Mouse (Mus musculus) heart, postnatal 25 days (tissue): ENCODE measurements around the gene Oaz3. TPM values are rescaled to one million over a fixed set of nuclear protein-coding genes. Genes with fewer than 3 reads are reported as not detected.

Experiments
- DNase-seq: peaks from one replicate; pipeline ENCODE4 v3.0.0; 2022; ENCODE audit warnings: low spot score
- intact Hi-C: fragments of 180-260 bp; cut with DNase I; formaldehyde crosslinking; loops from one replicate; pipeline ENCODE4 v1.15.1; 2025
- total RNA-seq, 2 experiments: library from RNA; stranded (reverse); gene quantifications; 2 replicates each; pipeline ENCODE4 v1.2.3; 2021

The Oaz3 gene
- total RNA-seq = not detected

- no peak for DNase-seq
- intact Hi-C loops = no loop called here
Measured at GRCm38 (mm10) chr3:94443597-94443964, at the start of gene Oaz3. Gene Oaz3 (minus strand): TSS chr3:94443915.

- DNase-seq = no peak
- intact Hi-C loops = no loop called here
Measured at GRCm38 (mm10) chr3:94487581-94487980, 43.9 kb upstream of the Oaz3 start.

- no peak for DNase-seq
- intact Hi-C loops = no loop called here
Measured at GRCm38 (mm10) chr3:94485922-94486321, 42.2 kb upstream of the Oaz3 start.

DNA sequence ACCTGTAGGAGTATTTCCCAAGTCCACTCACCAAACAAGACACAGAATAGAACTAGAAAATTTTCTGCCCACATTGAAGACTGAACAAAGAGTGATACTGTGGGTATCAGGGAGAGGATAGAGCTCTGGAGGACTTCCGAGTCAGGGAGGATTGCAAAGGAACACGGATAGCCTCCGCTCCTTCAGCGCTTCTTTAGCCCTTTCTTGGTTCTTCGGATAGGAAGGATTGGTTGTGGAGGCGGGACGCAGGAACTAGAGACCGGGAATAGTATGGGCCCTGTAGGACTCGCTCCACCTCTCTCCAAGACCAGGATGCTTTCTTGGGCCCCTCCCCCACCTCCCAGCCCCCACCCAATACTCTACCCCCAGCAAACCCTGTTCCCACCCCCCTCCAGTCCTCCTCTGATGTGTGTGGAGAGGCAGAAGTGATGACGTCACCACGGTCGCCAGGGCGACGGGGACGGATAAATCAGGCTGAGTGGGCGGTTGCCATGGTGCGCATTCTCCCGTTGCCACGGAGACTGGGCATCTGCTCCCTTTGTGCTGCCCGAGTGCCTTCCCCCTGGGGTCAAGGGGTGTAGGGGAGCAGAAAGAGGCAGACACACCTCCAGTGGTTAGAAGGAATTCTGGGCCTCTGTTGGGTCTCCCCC is 40.2 kb upstream of the Oaz3 start:
- intact Hi-C loops = no loop called here
- no peak for DNase-seq

GRCm38 (mm10) chr3:94482764-94483385 is 39.2 kb upstream of the Oaz3 start:
- intact Hi-C loops = no loop called here
- DNase-seq = no peak

- no peak for DNase-seq
Measured at GRCm38 (mm10) chr3:94481429-94481828, 37.7 kb upstream of the Oaz3 start.

DNA sequence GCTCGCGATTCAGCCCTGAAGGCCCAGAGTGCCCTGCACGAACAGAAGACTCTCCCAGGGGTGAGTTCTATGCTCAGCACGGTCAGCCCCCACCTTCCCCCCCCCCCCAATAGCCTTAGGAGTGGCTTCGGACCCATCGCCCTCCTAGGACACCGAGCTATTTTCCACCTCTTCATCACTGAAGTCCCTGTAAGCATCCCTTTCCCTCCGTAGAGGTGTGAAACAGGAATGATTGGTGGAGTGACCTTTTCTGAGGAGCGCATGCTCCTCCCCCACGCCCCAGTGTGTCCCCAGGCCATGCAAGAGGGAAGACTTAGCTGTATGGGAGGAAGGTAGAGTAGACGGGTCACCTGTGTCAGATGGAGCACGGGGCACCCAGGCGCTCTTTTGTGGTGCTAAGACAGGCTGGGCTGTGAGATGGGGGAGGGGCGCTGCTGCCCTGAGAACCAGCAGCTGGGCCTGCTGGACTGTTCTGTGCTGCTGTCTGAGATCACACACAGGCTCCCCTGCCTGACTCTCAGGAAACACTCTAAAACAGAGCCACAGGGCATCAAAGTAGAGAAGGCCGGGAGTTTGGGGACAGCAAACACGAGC is 36.7 kb upstream of the Oaz3 start, which contains the start of gene Riiad1:
TSS of gene Riiad1 (minus strand) at position 51 of the 594 bp plus-strand sequence.
- no peak for DNase-seq
- intact Hi-C loops = no loop called here

More at GRCm38 (mm10) chr3:94481429-94481828, 37.7 kb upstream of the Oaz3 start:
- intact Hi-C loops = no loop called here

- intact Hi-C loops = no loop called here
- DNase-seq = no peak
Measured at GRCm38 (mm10) chr3:94479564-94479963, 35.8 kb upstream of the Oaz3 start.

- intact Hi-C loops = no loop called here
- DNase-seq = no peak
Measured at GRCm38 (mm10) chr3:94478591-94479169, 35.0 kb upstream of the Oaz3 start.

DNA sequence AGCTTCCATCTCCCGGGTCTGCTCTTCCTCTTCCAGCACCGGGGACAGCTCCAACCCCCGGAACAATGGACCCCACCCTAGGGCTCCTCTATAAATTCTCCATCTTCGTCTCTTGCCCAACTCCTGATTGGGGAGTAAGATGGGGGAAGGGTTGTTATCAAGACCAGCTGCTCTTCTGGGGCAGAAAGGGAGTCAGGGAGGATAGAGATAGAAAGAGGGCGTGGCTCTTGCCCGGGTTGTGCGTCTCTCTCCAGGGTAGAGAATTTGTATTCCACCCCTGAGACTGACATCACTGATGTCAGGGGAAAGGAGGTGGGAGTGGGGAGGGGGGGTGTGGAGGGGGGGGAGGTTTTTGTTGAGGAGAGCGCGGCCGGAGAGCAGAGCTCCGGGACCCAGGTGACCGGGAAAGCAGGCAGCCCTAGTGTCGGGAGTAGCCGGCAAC is 34.3 kb upstream of the Oaz3 start, which contains the start of gene Celf3:
TSS of gene Celf3 (plus strand) at position 315 of the 442 bp plus-strand sequence.
- no peak for DNase-seq
- intact Hi-C loops = no loop called here

DNA sequence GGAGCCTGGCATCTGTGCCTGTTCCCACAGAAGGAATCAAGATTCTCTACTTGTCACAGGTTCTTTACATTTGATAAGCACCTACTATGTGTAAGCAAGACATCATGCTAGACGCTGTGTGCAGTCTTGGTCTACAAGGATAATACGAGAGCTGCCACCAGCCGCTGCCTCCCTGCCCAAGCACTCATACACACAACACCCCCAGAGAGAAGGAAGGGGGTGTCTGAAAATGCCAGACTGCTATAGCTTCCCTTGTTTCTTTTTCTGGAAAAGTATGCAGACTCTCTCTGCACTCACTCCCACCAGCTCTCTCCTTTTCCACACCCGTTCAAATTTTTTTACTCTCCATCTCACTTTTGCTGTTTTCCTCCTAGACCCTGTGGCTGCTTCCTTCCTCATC is 33.7 kb upstream of the Oaz3 start:
- no peak for DNase-seq
- intact Hi-C loops = no loop called here

GRCm38 (mm10) chr3:94476301-94477035 is 32.8 kb upstream of the Oaz3 start:
- DNase-seq = no peak
- intact Hi-C loops = no loop called here

DNA sequence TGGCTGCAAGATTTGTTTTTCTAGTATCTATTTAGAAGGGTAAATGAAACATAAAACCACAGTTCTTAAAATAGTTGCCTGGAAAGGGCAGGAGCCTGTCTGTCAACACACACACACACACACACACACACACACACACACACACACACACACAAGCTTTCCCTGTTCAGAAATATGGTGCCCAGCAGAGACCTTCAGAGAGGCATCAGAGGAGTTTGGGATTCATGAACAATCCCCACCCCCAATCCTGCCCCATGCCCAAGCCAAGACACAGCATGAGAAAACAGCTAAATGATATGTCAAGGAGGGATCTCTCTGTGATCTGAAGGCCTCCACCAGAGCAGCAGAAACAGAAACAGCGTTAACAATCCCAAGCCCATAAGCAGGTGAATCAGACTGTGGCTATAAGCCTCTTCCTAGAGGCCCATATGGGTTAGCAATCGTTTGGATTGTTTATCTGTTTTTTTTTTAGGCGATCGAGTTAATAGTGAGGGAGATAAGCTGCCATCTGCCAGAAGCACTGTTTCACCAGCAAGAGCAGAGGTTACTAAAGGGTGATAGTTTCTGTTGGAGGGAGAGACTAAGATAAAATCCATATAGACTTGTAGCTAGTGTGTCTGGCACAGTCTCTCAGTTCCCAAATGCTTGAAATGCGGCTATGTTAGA is 30.0 kb upstream of the Oaz3 start:
- DNase-seq = no peak
- intact Hi-C loops = no loop called here

- no peak for DNase-seq
- intact Hi-C loops = no loop called here
Measured at GRCm38 (mm10) chr3:94473115-94473505, 29.4 kb upstream of the Oaz3 start.

- no peak for DNase-seq
- intact Hi-C loops = no loop called here
Measured at GRCm38 (mm10) chr3:94472447-94473114, 28.9 kb upstream of the Oaz3 start.

DNA sequence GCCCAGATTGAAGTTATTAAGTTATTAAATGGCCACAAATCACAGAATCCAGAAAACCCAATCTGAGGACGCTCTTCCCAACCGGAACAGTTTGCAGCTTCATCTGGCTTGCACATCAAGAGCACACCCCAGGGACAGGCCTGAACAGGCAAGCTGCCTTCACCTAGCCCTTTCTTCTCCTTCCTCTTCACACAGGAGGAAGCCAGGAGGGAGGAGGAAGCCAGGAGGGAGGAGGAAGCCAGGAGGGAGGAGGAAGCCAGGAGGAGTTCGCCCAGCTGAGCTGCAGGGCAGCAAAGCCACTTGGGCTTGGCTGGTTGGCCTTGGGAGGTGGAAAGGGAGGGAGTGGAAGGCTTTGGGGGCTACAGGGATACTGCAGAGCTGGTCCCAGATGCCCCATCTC is 25.2 kb upstream of the Oaz3 start:
- no peak for DNase-seq
- intact Hi-C loops = no loop called here

- intact Hi-C loops = no loop called here
Measured at GRCm38 (mm10) chr3:94465632-94466430, 22.1 kb upstream of the Oaz3 start.

DNA sequence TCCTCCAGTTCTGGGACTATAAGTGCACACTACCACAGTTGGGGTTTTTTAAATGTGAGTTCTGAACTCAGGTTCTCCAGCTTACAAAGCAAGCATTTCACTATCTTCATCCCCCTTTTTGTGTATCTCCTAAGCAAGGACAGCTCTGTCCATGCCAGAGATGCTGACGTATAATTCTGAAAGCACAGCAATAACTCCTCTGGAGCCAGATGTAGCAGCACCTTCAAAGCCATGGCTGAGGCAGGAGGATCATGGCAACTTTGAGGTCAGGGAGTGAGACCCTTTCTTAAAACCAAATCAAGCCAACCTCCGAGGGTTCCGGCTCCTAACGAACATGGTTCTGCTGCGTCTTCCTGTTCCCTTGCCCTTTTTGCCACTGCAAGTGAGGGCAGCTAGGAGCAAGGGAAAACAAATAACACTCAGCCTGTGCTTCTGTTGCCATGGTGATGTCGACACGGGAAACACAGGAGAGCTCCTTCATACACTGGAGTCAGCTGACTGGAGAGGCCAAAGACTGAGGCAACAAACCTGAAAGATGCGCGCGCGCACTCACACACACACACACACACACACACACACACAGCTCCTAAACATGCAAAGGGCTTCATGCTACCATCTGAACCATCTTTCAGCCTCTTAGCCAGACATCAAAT is 20.3 kb upstream of the Oaz3 start:
- intact Hi-C loops = no loop called here
- DNase-seq = no peak

More at GRCm38 (mm10) chr3:94465632-94466430, 22.1 kb upstream of the Oaz3 start:
- no peak for DNase-seq
